Mouse (Mus musculus): ENCODE data around the gene 2310003L06Rik.

2310003L06Rik gene

DNA sequence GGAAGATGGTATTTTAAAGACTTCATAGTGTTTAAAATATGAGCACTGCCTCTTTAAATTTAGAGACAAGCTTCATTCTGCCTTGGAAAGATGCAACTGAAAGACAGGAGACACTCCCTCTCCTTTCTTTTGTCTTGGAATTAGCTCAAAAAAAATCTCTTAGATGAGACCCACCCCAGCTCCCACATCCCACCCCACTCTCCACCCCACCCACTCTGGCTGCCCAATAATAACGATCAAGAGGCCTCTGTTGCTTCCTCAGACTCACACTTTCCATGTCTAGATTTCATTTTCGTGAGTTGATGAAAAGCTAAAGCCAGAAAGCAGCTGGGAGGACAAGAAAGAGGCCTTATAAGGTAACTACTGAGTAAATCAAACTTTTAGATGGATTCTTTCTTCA lies at the start of gene 2310003L06Rik, which contains the start of gene Gm28434:
Gene 2310003L06Rik (plus strand): TSS at position 259 of the 400 bp plus-strand sequence.
Gene Gm28434 (plus strand): TSS at position 317 of the 400 bp plus-strand sequence.
- no peak for DNase-seq

DNA sequence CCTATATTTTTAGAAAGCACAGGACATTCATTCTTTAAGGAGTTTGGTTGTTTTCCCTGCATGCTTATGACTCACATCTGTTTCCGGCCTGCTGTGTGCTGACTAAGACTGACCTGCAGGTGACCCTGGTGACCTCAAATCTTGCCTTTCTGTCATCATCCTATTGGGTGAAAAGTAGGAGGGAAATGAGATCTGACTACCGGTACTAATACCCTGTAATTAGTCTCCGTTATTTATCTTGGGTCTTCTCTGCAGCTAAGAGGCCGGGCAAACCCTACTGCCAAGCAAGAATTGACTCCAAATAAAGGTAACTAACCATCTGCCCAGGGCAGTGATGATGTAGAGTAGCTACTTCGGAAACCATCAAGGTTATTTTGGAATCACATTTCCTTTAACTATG lies 43.9 kb upstream of the 2310003L06Rik start, which contains the start of gene Csn3:
Gene Csn3 (plus strand): TSS at position 208 of the 400 bp plus-strand sequence.
- no peak for DNase-seq

DNA sequence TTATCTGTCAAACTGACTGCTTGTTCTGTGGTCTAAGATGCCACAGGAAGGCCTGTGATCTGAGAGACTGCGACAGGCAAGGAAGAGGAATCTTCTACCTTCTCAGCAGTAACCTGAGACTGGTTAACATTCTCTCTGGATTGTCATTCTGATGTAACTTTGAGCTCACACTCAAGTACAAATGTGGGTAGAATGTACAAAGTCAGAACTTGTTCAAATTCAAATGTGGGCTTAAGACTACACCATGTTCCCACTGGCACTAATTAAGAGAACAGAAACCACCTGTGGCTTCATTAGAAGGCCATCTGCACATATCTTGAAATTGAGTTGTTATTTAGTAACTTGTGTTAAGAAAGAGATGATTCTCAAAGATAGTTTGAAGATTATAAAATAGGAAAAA lies 37.7 kb upstream of the 2310003L06Rik start:
- no peak for DNase-seq

DNA sequence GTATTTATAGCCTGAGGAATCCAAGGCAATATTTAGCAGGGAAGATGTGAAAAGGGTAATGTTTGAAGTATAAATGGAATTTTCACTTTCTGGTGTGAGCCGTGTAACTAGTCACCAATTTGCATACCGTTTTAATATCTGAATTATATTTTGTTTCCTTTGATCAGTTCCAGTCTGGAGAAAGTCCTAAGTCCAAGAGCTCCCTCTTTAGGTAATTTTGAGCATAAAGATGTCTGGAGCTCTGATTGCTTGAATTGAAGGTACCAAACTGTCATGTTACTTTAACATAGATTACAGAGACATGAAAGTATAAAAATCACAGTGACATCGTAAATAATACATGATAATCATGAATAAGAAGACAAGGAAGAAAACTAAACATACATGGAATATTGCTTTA lies 28.5 kb upstream of the 2310003L06Rik start:
- DNase-seq: no peak

DNA sequence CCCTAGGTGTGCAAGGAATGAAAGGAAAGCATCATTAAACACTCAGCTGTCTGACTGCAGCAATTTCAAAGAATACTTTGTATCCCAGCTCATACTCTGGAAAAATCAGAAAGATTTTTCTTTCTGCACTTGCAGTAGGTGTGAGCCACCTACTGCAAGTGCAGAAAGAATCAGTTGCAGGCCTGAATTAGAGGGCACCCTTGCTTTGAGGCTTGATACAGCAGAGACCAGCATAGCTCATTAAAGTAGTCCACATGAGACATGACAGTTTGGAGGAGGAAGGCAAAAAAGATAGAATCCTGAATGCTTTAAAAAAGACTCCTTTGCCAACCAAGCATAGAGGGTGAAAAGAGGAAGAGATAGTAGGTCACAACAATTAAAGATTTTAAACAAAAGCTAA lies 26.7 kb upstream of the 2310003L06Rik start:
- no peak for DNase-seq

DNA sequence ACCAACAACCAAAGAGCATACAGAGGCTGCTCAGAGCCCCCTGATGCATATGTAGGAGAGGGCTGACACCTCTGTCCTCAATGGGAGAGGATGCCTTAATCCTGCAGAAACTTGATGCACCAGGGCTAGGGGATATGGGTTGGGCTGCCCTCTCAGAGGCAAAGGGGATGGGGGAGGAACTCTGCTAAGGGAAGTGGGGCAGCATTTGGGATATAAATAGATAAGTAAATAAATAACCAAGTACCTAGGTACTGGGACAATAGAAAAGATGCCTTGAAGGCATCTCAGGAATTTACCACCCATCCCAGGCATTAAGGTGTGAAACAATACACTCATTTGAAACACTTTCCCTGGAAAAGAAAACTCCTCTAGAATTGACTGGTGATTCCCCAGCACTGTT lies 17.4 kb upstream of the 2310003L06Rik start:
- no peak for DNase-seq

DNA sequence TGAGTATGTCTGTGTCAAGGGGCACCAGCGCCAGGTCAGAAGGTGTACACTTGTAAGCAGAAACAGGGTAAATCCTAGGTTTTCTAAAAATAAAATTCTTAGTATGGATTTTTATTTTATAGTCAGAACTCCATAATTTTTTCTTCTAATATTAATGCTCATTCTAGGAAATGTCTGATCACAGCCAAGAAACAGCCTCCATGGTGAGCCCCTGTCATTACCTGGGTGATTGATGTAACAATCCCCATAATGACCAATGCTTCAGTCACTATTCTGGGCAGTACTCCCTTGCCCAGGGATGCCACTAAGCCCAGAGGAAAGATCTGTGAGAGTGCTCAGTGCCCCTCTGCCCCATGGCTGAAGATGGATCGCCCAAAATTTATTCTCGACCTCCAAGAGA lies 9.9 kb downstream of the 2310003L06Rik start, which contains the start of gene Cabs1:
Gene Cabs1 (plus strand): TSS at position 301 of the 400 bp plus-strand sequence.
- no peak for DNase-seq

DNA sequence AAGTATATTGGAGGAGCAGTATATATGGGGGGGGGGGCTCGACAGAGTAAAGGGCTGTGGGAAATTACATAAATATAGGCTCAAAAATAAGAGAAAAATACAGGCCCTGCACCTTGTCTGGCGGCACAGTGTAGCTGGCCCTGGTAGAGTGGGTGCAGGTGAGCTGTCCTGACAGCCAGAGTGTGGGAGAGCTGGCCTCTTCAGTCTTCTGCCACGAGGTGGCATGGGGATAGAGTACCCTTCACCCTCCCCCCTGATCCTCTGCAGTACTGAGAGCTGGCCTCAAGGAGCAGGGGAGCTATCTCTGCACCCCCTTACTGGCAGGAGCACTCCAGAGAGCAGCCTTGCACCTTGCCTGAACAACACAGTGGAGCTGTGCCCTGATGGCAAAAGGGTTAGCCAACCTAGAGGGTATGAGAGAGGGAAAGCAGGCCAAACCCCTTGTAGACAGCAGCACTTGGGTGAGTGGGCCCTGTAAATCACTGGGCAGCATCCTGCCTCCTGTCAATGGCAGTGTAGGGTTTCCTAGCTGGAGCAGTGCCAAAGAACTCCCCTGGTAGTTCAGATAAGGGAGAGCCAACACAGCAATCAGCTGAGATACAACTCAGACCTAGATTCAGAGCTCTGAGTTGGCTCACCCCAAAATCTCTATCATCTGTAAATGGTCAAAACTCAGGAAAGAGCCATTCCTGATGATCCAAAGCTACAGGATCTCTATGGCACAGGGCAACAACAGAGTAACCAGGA lies 13.4 kb downstream of the 2310003L06Rik start:
- DNase-seq: no peak

DNA sequence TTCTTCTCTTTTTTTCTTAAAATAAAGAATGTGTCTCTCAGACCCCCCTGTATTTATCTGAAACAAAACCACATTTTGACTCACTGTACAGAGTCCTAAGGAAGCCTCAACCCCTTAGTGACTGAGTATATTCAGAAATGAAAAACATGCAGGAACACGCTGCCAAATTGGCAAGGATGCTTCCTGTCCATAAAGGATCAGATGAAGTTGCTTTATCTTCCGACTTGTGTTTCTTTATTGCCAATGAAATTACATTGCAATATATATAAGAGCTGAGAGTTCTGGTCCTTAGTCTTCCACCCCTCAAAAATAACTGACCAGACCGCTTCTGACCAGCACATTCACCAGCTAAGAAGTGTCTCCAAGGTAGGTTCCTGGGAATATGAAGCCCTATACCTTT lies 33.0 kb downstream of the 2310003L06Rik start, which contains the start of gene Smr3a:
Gene Smr3a (plus strand): TSS at position 301 of the 400 bp plus-strand sequence.
- no peak for DNase-seq

DNA sequence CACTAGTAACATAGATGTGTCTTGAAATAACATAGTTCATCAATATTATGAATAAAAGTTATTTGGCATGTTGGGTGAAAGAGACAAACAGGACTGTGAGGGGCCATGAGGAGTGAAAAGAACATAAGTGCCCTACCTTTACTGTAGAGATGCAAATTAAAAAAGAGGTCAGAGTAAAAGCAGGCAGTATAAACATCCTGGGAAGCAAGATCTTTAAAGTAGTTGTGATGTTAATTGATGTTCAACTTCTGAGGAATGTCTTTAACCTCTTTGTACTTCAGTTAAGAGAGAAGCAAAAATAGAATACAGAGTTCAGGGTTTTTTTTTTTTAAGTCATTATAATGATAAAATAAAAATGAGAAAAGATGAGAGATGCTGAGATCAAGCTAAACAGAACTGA lies 36.0 kb downstream of the 2310003L06Rik start:
- no peak for DNase-seq

Measured in kidney, adult 8-10 months (tissue).